Mouse (Mus musculus): Measurements from ENCODE around the gene Ip6k2. TPM values are rescaled to one million over a fixed set of nuclear protein-coding genes. Genes with fewer than 3 reads are reported as not detected.

Ip6k2 gene
- polyA plus RNA-seq, 1 experiment from 2014 or later = 217 TPM

DNA sequence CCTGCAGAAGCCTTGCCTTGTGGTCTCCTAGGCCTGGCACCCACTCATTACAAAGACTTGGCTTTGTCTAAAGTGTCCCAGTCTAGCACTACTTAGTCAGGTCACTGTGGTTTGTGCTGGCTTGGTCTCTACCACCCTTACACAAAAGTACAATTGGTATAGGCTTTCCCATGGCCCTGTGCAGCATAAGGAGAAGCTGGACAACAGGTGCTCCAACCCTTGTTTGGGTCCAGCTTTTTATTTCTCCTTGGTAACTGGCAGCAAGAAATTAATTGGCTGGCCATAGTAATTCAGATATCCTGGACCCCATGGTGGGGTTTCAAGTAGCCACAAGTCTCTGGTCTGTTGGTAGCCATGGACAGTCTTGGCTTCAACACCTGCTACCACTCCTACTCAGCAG lies 22.8 kb downstream of the Ip6k2 start:
- no peak overlapping the region for H3K4me3 ChIP-seq (ENCODE audit: low read depth, low read length)
- DNase-seq (ENCODE audit: low spot score) = no peak
- H3K4me1 ChIP-seq (ENCODE audit: control insufficient read depth, insufficient read depth, low read length) = peaks cover 6% of the 10 kb centered on the region
- H3K27ac ChIP-seq (ENCODE audit: low read depth, low read length) = no peak overlapping the region
- H3K9ac ChIP-seq (ENCODE audit: low read length) = no peak overlapping the region
- H3K27me3 ChIP-seq (replicated peaks; ENCODE audit: control insufficient read depth, insufficient read depth, low read length) = no peaks in the 10 kb centered on the region
- peaks cover 60% of the 10 kb centered on the region for H3K36me3 ChIP-seq (ENCODE audit: control insufficient read depth, insufficient read depth, low read length)
- H3K4me2 ChIP-seq (ENCODE audit: low read length) = no peak overlapping the region
- no peaks in the 10 kb centered on the region for H3K9me3 ChIP-seq (replicated peaks; ENCODE audit: control insufficient read depth, low read length)
- no peak for ATAC-seq

DNA sequence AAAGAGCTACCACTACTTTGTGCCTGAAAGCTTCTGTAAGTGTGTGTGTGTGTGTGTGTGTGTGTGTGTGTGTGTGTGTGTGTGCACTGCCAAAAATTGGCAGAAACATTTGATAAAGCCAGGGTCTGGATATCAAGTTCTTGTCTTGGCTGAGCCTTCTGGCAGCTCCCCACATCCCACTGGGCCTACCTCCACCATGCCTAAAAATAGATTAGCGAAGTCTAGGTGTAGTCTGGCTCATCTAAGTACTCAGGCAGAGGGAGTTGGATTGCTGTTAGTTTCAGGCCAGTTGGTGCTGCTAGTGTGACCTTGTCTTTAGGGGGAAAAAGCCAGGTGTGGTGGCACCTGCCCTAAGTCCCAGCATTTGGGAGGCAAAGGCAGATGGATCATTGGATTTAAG lies 23.2 kb downstream of the Ip6k2 start:
- no peaks in the 10 kb centered on the region for H3K9me3 ChIP-seq (replicated peaks; ENCODE audit: control insufficient read depth, low read length)
- H3K36me3 ChIP-seq (ENCODE audit: control insufficient read depth, insufficient read depth, low read length) = peaks cover 60% of the 10 kb centered on the region
- no peak overlapping the region for H3K27ac ChIP-seq (ENCODE audit: low read depth, low read length)
- 94% methylated on average over 1 of the region's 1 CpGs for WGBS
- no peaks in the 10 kb centered on the region for H3K27me3 ChIP-seq (replicated peaks; ENCODE audit: control insufficient read depth, insufficient read depth, low read length)
- ATAC-seq (no peak), DNase-seq (ENCODE audit: low spot score) (no peak)
- no peak overlapping the region for H3K4me2 ChIP-seq (ENCODE audit: low read length)
- no peak overlapping the region for H3K4me3 ChIP-seq (ENCODE audit: low read depth, low read length)
- H3K4me1 ChIP-seq (ENCODE audit: control insufficient read depth, insufficient read depth, low read length) = peaks cover 6% of the 10 kb centered on the region
- H3K9ac ChIP-seq (ENCODE audit: low read length) = no peak overlapping the region

DNA sequence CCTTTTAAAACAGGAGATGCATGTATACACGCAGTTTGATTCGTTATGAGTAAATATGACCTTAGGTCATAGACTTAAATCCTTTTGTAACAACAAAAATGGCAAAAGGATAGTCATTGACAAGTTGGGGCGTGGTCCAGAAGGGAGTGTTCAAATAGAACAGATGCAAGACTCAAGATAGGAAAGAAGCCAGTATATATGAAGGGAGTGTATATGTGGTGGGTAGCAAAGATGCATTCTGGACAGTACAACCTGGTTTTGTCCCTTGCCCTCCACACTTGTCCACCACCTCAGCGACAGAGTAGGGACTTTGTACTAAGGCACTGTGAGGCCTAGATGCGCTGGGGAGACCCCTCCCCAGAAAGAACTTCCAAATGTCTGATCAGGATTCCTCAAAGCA lies 24.1 kb downstream of the Ip6k2 start:
- peaks cover 6% of the 10 kb centered on the region for H3K4me1 ChIP-seq (ENCODE audit: control insufficient read depth, insufficient read depth, low read length)
- H3K27ac ChIP-seq (ENCODE audit: low read depth, low read length) = no peak overlapping the region
- peaks cover 59% of the 10 kb centered on the region for H3K36me3 ChIP-seq (ENCODE audit: control insufficient read depth, insufficient read depth, low read length)
- no peak overlapping the region for H3K4me3 ChIP-seq (ENCODE audit: low read depth, low read length)
- no peak overlapping the region for H3K4me2 ChIP-seq (ENCODE audit: low read length)
- H3K9ac ChIP-seq (ENCODE audit: low read length) = no peak overlapping the region
- WGBS = 77% methylated on average over 5 of the region's 5 CpGs
- ATAC-seq (peak; percentile 24), DNase-seq (ENCODE audit: low spot score) (no peak)
- no peaks in the 10 kb centered on the region for H3K27me3 ChIP-seq (replicated peaks; ENCODE audit: control insufficient read depth, insufficient read depth, low read length)
- no peaks in the 10 kb centered on the region for H3K9me3 ChIP-seq (replicated peaks; ENCODE audit: control insufficient read depth, low read length)

DNA sequence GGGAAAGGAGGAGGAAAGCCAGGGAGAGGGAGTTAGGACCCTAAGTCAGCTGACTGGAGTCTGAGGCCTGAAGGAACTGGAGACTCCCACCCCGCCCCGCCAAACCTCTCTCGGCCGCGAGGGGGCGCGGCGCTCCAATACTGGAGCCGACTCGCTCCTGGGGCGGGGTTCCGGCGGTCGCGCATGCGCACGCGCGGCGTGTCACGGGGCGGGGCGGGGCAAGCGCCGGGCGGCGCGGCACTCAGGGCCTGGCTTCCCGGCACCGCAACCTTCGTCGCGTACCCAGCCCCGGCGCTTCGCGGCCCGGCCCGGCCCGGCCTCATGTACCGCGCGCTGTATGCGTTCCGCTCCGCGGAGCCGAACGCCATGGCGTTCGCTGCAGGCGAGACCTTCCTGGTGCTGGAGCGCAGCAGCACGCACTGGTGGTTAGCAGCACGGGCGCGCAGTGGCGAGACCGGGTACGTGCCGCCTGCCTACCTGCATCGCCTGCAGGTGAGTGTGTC lies 24.6 kb downstream of the Ip6k2 start, which contains the start of gene Nckipsd:
Gene Nckipsd, plus strand, starts transcription at position 206 of the 503 bp plus-strand sequence.
- Histone ChIP-seq H3K27me3 (replicated peaks; ENCODE audit: control insufficient read depth, insufficient read depth, low read length) (no peaks in the 10 kb centered on the region), H3K4me1 (ENCODE audit: control insufficient read depth, insufficient read depth, low read length) (peaks cover 6% of the 10 kb centered on the region), H3K9ac (ENCODE audit: low read length) (peak within 1 kb of the TSS; percentile 91), H3K36me3 (ENCODE audit: control insufficient read depth, insufficient read depth, low read length) (peaks cover 57% of the 10 kb centered on the region), H3K27ac (ENCODE audit: low read depth, low read length) (peak within 1 kb of the TSS; percentile 5; the same call in 1 of the 2 replicates), H3K9me3 (replicated peaks; ENCODE audit: control insufficient read depth, low read length) (no peaks in the 10 kb centered on the region), H3K4me2 (ENCODE audit: low read length) (peak within 1 kb of the TSS; percentile 95), H3K4me3 (ENCODE audit: low read depth, low read length) (peak within 1 kb of the TSS; percentile 72)
- under 1% methylated on average over 53 of the region's 62 CpGs for WGBS
- ATAC-seq (peak; percentile 92), DNase-seq (ENCODE audit: low spot score) (peak; percentile 95)

DNA sequence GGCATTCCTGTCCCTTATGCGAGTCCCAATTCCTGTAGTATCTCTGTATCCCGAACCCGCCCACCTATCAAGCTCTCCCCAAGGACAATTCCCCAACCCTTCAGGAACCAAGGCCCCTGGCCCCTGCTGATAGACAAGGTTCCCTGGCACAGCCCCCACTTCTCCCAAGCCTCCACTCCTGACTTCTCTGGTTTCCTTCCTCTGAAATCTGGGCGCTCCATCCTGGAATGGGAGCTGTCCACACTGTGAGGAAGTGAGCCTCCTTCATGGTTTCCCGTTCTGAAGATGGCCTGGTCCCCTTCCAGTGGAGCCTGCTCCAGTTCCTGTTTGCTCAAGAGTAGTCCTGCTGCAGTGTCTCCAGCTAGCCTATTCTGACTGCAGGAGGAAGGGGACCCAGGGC lies 25.6 kb downstream of the Ip6k2 start:
- H3K9ac ChIP-seq (ENCODE audit: low read length) = peak overlapping the region; percentile 91; the same call in 1 of the 2 replicates
- WGBS = 64% methylated on average over 5 of the region's 5 CpGs
- peak overlapping the region; percentile 72 for H3K4me3 ChIP-seq (ENCODE audit: low read depth, low read length)
- peaks cover 6% of the 10 kb centered on the region for H3K4me1 ChIP-seq (ENCODE audit: control insufficient read depth, insufficient read depth, low read length)
- peaks cover 53% of the 10 kb centered on the region for H3K36me3 ChIP-seq (ENCODE audit: control insufficient read depth, insufficient read depth, low read length)
- H3K27me3 ChIP-seq (replicated peaks; ENCODE audit: control insufficient read depth, insufficient read depth, low read length) = no peaks in the 10 kb centered on the region
- DNase-seq (ENCODE audit: low spot score) (no peak), ATAC-seq (no peak)
- H3K9me3 ChIP-seq (replicated peaks; ENCODE audit: control insufficient read depth, low read length) = no peaks in the 10 kb centered on the region
- no peak overlapping the region for H3K27ac ChIP-seq (ENCODE audit: low read depth, low read length)
- H3K4me2 ChIP-seq (ENCODE audit: low read length) = peak overlapping the region; percentile 95

DNA sequence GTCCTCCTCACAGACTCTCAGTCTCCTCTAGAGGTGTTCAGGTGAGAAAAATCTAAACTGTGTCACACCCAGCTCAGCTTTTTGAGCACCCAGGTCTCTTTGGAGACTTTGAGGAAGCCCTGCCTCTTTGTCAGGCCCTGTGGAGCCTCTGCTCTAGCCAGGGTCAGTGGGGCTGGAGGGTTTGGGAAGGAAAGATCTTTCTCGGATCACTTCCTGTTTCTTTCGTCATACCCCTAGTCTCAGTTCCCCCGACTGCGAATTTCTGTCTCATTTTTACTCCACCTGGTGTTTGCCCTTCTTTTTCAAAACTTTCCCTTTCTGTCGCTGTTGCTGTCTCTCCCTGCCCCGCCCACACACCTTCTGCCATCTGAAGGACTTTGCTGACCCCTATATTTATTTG lies 26.1 kb downstream of the Ip6k2 start:
- Histone ChIP-seq H3K4me2 (ENCODE audit: low read length) (no peak overlapping the region), H3K27ac (ENCODE audit: low read depth, low read length) (no peak overlapping the region), H3K27me3 (replicated peaks; ENCODE audit: control insufficient read depth, insufficient read depth, low read length) (no peaks in the 10 kb centered on the region), H3K9ac (ENCODE audit: low read length) (no peak overlapping the region), H3K9me3 (replicated peaks; ENCODE audit: control insufficient read depth, low read length) (no peaks in the 10 kb centered on the region), H3K36me3 (ENCODE audit: control insufficient read depth, insufficient read depth, low read length) (peaks cover 53% of the 10 kb centered on the region), H3K4me1 (ENCODE audit: control insufficient read depth, insufficient read depth, low read length) (peaks cover 6% of the 10 kb centered on the region), H3K4me3 (ENCODE audit: low read depth, low read length) (no peak overlapping the region)
- DNase-seq (ENCODE audit: low spot score) (no peak), ATAC-seq (no peak)
- WGBS = 85% methylated on average over 6 of the region's 6 CpGs

DNA sequence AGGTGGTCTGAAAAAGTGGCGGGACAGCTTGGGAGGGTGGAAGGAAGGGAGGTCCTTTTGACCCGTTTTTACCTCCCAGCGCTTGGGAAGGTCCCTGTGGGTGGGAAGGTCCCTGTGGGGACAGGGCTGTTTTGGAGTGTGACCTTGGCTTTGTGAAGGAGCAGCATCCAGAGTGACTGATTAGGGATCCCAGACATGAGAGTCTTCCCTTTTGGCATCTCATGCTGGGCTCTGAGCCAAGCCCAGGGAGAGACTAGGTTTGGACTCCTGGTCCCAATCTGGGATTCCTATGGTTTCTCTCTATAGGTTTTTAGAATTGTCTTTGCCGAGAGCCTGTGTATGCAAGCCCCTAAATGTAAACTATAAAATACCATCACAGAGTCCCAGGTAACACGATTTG lies 26.9 kb downstream of the Ip6k2 start:
- Histone ChIP-seq H3K4me3 (ENCODE audit: low read depth, low read length) (no peak overlapping the region), H3K9ac (ENCODE audit: low read length) (no peak overlapping the region), H3K4me2 (ENCODE audit: low read length) (no peak overlapping the region), H3K27ac (ENCODE audit: low read depth, low read length) (no peak overlapping the region), H3K36me3 (ENCODE audit: control insufficient read depth, insufficient read depth, low read length) (peaks cover 53% of the 10 kb centered on the region), H3K9me3 (replicated peaks; ENCODE audit: control insufficient read depth, low read length) (no peaks in the 10 kb centered on the region), H3K4me1 (ENCODE audit: control insufficient read depth, insufficient read depth, low read length) (peaks cover 6% of the 10 kb centered on the region), H3K27me3 (replicated peaks; ENCODE audit: control insufficient read depth, insufficient read depth, low read length) (no peaks in the 10 kb centered on the region)
- 84% methylated on average over 5 of the region's 5 CpGs for WGBS
- DNase-seq (ENCODE audit: low spot score) (no peak), ATAC-seq (no peak)

DNA sequence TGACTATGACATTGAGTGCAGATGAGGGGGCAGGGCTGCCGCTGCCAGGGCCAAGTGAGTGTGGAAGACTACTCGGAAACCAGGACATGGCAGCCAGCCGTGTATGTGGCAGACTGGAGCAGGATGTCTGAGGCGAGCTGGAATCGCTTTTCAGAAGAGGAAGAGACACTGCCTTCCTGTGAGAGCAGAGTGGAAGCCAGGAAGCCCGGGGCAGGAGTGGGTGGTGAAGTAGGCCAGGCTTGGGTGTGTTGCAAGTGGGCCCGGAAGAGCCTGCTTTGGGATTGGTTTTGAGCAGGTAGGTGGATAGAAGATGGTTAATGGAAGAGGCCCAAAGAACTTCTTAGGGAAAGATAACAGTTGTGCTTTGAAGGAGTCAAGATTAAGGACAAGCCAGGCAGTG lies 32.0 kb downstream of the Ip6k2 start:
- Histone ChIP-seq H3K27me3 (replicated peaks; ENCODE audit: control insufficient read depth, insufficient read depth, low read length) (no peaks in the 10 kb centered on the region), H3K9me3 (replicated peaks; ENCODE audit: control insufficient read depth, low read length) (no peaks in the 10 kb centered on the region), H3K27ac (ENCODE audit: low read depth, low read length) (no peak overlapping the region), H3K4me3 (ENCODE audit: low read depth, low read length) (no peak overlapping the region), H3K9ac (ENCODE audit: low read length) (no peak overlapping the region), H3K4me2 (ENCODE audit: low read length) (no peak overlapping the region), H3K4me1 (ENCODE audit: control insufficient read depth, insufficient read depth, low read length) (no peaks in the 10 kb centered on the region), H3K36me3 (ENCODE audit: control insufficient read depth, insufficient read depth, low read length) (peaks cover 57% of the 10 kb centered on the region)
- DNase-seq (ENCODE audit: low spot score) (no peak), ATAC-seq (no peak)
- 83% methylated on average over 7 of the region's 7 CpGs for WGBS

DNA sequence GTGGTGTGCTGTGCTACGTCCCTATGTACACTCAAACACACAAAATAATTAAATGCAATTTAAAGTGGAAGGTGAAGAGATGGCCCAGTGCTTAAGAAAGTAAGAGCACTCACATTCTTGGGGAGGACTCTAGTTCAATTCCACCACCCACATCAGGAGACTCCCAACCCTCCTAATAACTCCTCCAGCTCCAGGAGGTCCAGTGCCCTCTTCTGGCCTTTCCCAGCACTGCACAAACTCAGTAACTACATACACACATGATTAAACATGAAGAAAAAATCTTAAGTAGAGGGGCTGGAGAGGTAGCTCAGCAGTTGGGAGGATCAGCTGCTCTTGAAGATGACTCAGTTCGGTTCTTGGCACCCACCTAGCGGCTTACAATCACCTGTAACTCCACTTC lies 35.9 kb downstream of the Ip6k2 start:
- Histone ChIP-seq H3K27ac (ENCODE audit: low read depth, low read length) (no peak overlapping the region), H3K9ac (ENCODE audit: low read length) (no peak overlapping the region), H3K4me3 (ENCODE audit: low read depth, low read length) (no peak overlapping the region), H3K4me2 (ENCODE audit: low read length) (no peak overlapping the region), H3K27me3 (replicated peaks; ENCODE audit: control insufficient read depth, insufficient read depth, low read length) (peaks cover 9% of the 10 kb centered on the region; the same call in 1 of the 2 replicates), H3K36me3 (ENCODE audit: control insufficient read depth, insufficient read depth, low read length) (peaks cover 34% of the 10 kb centered on the region), H3K9me3 (replicated peaks; ENCODE audit: control insufficient read depth, low read length) (no peaks in the 10 kb centered on the region), H3K4me1 (ENCODE audit: control insufficient read depth, insufficient read depth, low read length) (0 out of 2 replicates have a peak, but pooled peaks cover 2% of the 10 kb centered on the region)
- 52% methylated on average over 3 of the region's 3 CpGs for WGBS
- ATAC-seq (no peak), DNase-seq (ENCODE audit: low spot score) (peak; percentile 62)
